Mouse (Mus musculus) CD8-positive naive resting alpha-beta T cell, adult 2 months (primary cell): ENCODE results near the gene Bcdin3d.
"Not testable (repeated sequence)": the region's sequence is repeated elsewhere in the genome, so short reads cannot be mapped to it uniquely, and the experiment has no call there.

Experiments
- DNase-seq, 2 experiments: peaks; one replicate each; pipeline ENCODE4 v3.0.0; 2022; ENCODE audit warnings: low read depth in 2 of 2, low spot score in 2 of 2

The Bcdin3d gene

DNA sequence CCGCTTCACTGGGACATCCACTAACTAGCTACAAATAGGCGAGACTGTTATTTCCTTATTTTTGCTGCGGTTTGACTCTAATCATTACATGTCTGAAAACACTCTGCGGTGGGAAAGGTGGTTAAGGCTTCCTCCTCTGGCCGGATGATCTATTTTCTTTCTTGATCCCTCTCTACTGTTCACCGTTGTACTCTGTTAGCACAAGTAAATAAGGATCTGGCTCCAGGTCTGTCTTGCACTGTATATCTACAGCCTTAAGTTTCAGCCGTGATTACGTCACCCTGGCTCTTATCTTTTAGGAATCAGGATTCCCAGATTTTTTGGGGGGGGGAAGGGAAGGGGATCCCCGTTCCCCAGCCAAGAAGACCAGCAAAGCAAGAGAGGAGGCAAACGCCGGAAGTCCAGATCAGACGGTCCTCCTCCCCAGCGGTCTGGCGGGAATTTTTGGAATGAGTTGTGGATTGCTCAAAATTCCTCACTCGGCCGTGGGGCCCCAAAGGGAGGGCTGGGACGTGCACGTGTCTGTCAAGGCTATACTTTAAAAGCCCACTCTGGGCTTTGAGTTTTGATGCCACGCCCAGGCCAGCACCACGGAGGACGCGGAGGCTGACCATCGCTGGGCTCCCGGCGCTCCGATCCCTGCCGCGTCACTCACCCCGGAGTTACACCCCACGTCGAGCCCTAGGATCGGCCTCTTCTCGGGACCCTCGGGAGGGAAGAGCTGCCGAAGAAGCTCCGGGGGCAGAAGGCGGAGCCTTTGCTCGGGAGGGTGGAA, 542 bp downstream of the Bcdin3d start:
- DNase-seq: no peak

DNA sequence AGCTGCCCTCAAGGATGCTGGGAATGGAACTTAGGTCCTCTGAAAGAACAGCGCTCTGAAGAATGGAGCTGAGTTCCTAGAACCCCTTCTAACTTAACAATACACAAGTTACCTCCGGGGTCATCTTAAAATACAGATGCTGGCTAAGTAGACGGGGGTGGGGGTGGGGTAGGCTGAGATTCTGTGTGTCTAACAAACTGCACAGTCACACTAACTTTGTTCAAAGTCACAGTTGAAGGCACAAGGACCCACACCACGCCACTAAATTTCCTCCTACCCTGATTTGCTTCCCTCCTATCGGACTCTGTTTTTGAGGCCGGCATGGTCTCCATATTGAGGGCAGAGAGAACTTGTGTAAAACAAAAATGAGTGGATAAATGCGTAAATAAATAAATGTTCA, 1.6 kb downstream of the Bcdin3d start:
- DNase-seq: no peak

DNA sequence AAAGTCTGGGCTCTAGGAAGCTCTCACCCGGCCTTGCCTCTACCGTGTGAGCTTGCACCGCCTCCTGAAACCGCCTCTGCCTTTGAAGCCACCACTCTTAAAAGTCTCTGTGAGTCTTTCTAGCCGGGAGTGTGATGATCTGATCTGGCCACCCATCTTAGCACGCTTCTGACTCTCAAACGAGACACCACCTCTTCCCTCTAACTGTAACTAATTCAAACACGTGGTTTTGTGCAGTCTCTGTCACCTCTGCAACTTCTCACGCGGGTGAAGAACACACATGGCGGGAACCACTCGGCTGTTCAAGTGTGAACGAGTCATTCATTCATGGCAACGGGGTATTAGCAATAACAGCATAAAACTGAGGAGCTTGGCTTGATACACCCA, 2.9 kb downstream of the Bcdin3d start:
- no peak for DNase-seq

DNA sequence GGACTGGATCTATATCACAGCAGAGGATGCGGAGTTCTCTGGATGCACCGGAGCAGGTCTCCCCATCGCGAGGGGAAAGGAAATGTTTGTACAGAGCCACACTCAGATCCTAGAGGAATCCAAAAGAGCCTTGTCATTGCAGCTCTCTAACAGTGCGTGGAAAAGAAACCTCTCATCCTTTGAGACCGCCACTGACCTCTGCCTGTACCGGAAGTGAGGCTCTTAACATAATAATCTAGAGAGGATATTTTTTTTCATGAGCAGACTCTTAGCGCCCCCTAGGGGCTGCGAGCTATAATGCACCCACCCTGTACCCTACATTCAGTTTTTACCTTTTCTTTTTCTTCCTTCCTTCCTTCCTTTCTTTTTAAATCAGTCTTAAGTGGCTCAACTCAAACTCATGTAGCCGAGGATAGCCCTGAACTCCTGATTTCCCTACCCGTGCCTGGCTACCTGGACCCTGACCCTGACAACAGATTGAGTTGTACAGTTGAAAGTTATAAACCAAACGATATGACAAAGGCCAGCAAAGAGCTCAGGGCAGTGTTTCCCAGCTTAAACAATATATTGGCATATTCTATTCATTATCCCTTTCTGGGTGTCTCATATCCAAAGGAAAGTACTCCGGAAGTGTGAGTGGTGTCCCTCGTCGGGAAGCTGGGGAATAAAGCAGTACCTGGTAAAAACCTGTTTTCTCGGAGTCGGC, 3.4 kb downstream of the Bcdin3d start:
- peak; percentile 28 to 55 for DNase-seq

DNA sequence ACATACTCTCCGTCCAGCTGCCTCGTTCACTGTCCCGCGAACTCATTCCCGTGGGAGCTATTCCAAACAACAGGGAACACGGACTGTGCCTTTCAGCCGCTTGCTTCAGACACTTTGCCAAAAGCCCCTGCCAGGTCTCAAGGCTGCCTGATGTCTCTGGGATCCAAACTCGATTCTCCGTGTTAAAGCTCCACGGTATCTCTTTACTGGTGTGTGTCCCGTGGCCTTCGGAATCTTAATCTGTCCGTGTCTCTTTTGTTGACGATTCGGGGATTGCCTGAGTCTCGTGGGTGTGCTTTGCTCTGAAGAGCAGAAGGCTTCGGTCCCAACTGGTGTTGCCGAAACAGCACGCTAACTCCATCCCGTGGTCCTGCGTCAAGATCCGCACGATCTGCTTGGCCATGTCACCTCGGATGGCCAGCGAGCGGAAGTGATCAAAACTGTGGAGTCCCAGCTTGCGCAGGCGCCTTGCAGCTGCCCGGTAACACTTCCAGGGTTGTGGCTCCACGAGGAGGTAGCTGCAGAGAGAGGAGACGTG, 4.2 kb downstream of the Bcdin3d start:
- no peak for DNase-seq

DNA sequence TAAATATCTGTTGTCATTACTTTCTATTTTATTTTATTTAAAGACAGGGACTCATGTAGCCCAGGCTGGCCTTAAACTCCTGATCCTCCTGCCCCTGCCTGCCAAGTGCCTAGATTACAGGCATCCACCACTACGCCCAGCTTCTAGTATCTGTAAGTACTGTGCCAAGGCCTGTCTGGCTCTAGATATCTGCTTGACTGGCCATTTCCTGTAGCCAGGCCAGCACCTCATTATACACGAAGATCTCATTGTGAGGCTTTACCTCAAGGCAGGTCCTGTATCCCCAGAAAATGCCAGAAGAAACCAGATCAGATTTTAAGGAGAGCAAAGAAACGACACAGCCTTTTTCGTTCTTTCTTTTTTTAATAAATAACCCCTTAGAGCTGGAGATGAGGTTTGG, 4.8 kb downstream of the Bcdin3d start:
- no peak for DNase-seq

DNA sequence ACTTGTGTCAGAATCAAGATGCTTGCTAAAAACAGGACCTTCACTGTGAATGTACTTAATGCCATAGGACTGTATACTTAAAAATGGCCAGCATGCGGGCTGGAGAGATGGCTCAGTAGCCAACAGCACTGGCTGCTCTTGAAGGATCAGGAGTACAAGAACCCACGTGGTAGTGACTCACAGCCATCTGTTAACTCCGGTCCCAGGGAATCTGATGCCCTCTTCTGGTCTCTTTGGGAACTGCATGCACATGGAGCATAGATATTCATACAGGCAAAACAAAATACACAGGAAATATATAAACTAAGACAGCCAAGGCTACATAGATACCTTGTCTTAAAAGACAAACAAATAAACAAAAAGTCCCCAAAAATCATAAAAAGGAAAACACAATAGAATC, 5.5 kb downstream of the Bcdin3d start:
- DNase-seq: peak; percentile 75 to 82

DNA sequence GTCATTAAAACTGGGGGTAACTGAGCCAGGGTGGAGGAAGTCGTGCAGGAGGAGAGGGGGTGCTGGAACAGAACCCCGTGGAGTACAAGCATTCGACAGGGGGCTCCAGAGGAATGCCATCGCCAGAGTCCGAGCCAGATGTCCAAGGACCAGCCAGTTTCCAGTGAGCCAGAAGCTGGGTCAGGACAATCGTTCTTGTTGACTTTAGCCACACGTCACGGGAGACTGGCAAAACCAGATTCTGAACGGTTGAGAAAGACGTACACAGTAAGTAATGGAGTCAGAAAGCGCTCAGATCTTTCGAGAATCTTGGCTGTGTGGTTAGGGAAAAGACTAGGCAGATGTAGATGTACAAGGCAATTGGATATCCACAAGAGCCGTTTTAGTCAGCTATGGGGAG, 11.3 kb downstream of the Bcdin3d start:
- DNase-seq: no peak

DNA sequence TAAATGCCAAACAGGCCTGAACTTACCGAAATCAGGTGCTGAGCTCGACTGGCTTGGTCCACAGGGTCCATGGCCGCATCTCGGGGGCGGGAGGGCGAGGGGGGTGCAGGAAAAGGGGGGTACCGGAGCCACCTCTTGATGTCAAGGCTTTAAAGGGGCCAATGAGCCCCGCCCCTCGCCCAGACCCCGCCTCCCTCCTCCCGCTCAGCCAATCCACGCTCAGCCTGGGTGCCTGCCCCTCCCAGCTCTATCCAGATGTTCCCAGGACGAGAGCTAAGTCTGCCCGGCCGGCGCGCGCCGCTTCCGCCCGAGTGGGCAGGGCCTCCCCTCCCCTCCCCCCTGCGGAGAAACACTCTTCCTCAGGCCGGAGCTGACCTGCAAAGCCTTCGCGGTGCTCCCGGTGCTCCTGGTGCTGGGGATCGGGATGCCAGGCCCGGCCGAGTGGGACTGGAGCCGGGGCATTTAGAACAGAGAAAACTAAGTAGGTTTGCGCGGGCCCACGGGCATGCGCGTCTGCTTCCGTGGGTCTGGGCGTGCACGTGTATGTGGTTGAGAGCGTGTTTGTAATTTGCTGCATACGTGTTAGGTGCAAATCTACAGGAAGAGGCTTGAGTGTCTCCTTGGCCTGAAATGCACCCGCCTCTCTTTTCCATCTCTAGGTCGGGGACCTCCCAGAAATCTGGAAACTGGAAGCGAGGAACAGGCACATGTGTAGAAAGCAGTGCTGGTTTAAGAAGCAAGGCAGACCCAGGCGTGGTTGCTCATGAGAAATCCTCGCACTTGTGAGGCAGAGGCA, 16.7 kb downstream of the Bcdin3d start, which contains the start of gene Nckap5l:
TSS of gene Nckap5l (minus strand) at position 143 of the 796 bp plus-strand sequence.
- DNase-seq: peak; percentile 86 to 93

DNA sequence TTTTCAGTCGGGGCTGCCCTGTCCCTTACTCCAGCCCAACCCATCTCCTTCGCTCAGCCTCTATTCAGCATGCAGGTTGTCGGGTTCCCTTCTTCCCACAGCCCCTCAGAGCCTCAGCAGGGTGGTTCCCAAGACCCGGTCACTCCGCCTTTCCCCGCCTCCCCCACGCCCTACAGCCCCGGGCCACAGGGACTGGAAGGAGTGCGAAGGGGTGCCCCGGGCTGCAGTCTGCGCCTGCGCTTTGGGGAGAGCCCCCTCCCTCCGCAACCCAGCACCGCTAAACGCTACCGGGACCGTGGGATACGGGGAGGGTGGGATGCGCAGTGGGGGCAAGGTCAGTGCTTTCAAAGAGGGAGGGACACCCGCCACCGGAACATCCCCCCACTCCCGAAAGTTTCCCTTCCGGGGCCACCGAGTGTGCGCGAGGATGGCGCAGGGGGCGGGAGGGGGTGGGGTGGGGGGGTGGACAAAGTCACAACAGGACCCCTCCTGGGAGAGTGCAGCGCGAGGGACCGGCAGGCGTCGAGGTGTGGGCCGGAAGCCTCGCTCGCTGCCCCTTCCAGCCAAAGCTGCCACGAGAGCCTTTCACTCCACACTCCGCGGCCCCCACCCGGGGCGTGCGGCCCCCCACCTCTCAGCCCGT, 17.4 kb downstream of the Bcdin3d start:
- DNase-seq: peak in 1 of 2 experiments; percentile 23

DNA sequence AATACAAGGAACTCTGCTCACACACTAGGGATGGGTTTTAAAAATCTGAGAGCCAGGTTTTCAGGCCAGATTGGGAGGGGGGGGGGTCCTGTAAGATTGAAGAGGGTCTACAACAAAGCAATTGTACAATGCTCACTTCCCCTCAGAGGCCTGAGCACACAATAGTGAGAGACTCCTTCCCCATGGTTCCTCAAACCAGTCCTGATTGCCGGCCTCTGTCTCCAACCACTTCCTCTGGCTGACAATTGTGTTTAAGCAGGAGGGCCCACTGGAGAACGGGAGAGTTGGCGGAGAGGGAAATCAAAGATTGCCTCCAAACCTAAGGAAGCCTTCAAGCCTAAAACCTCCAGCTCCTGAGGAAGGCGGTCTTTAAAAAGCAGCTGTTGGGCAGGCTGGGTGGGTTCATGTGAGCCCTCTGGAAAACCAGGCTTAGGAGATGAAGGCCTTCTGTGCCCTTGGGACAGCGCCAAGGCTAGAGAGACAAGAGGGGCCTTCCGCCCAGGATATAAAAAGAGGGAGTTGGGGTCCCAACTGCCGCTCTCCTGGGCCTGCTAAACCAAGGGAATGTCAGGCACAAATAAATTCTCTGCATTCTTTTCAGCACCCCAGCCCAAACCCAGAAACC, 18.1 kb downstream of the Bcdin3d start:
- no peak for DNase-seq

DNA sequence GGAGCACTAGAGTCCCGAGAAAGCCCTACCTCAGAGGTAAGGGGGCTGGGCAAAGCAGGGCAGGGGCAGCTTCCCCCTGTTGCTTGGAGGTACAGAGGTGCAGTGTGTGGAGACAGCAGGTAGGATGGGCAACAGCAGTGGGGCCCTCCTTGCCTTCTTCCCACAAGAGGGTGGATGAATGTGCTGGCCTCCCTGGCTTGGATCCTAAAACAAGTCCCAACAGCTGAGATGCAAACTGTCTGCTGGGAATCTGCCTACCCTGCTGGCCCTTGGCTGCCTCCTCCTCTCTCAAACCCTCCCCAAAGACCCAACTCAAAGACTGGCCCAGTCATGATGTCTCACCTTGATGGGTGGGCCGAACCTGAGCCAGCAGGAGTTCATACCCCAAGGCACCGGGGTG, 19.1 kb downstream of the Bcdin3d start:
- no peak for DNase-seq

DNA sequence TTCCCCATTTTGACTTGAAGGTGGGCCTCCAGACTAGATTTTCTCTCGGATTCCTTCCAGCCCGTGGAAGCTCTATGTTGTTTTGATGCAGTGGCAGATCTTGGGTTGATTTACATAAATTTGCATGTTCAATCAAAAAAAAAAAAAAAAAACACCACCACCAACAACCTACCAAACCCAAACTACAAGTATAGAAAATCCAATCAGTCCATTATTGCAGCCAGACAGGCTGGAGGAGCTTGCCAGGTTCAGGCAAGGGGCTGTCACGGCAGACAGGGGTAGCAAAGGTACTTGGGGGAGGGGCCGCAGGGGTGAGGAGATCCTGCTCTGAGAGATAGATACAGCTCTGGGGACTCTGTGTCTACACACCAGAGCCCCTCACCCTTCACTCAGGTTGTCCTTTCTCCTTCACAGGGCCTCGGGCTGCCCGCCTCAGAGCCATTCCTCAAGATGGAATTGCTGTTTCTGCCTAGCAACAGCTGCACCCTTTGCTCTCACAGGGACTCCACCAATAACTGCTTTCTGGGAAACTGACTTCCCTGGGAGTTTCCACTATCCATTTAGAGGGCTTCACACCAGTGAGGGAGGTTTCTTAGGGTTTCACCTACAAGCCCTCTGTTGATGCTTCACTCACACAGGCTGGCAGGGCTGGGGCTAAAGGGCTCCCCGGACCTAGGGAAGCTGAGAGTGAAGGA, 19.8 kb downstream of the Bcdin3d start:
- no peak for DNase-seq

DNA sequence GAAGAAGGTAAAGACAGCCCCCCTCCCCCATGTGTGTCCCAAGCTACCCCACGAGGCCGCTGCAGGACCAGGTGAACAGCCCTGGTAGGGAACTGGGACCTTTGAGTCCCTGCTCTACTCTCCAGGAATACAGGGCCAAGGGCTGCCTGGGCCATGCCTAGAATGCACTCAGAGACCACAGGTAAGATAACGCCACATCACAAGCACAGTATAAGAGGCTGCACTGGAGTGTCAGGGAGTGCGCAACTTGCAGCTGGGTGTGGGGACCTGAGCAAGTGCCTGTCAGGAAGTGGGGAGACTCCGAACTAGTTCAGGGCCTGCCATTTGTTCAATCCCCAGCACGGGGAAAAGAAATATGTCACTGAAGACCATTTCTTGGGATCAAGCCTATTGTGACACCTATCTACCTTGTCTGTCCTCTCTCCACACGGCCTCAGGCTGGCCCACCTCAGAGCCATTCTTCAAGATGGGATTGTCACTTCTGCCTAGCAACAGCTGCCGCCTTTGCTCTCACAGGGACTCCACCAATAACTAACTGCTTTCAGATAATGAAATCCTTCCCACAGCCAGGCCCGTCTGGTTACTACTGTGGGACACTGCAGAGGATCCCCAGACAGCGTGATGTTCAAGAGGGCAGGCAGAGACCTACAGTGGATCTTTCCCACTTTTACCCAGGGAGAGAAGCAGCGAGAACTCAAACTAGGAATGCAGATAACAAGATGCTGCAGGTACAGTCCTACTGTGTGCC, 21.2 kb downstream of the Bcdin3d start:
- DNase-seq: no peak

DNA sequence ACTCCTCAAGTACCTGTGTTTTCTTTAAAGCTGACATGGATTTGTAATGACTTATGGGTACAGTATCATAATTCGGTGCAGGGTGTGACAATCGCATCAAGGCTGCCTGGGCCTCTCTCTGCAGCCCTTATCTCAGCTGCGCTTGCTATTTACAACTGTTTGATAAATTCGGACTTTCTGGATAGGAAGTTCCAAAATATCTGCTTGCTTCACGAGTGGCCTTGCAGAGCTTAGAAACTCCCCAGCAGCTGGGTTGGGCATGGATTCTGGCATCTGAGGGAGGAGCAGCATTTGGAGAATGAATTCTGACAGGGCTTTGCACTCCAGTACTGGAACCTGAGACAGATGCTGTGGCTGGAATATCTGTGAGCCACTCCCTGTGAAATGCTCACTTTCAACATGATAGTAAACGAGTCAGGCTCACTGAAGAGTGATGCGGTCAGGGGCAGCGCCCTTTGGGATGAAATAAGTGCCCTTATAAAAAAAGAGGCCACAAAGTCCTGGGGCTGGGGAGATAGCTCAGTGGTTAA, 24.7 kb downstream of the Bcdin3d start:
- DNase-seq: no peak

DNA sequence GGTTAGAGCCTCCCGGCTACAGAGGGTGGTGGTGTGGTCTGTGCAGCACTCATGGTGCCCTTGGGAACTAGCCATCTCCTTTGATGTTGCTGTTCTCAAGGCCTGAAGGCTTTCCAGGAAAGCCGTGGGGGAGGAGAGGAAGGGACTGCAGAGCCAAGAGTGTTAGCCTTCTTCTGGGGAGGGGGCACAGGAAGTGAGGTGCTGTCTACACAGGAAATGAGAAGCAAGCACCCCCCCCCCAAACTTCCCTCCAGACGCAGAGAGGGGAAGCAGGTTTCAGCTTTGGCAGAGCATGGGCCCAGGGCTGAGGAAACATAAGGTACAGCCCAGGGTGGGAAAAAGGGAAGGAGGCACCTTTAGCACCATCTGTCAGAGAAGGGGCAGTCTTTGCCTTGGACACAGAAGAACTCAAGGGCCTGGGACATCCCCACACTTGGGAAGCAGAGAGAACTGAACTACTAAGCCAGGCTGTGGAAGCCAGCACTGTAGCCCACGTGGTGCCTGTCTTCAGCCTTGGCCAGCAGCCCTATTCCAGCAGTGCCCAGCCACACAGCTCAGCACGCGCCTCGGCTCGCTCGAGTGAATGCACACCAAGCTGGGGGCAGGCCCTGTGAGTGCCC, 25.3 kb downstream of the Bcdin3d start:
- DNase-seq: no peak

DNA sequence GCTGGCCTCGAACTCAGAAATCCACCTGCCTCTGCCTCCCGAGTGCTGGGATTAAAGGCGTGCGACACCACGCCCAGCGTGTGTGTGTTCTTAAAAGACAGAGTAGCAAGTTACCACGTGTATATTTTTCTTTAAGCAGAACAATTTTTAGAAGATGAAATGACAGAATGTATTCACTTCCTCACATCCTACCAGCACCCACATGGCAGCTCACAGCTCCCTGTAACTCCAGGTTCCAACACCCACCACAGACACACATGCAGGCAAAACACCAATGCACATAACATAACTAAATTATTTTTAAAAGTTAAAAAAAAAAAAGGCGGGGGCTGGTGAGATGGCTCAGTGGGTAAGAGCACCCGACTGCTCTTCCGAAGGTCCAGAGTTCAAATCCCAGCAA, 28.4 kb downstream of the Bcdin3d start:
- not testable (repeated sequence) for DNase-seq

DNA sequence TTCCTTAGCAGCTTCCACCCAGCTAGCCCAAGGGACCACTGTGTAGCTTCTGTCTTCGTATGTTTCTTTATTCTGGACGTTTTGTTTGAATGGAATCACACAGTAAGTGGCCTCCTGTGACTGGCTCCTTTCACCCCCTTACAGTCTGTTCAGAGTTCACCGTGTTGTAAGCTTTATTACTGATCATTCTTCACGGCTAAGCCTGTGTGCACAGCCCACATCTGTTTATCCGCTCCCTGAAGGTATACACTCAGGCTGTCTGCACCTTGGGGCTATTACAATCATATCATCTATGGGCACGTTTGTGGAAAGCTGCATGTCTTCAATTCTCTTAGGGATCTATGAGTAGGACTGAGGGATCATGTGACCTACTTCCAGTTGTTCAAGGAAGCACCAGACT, 29.0 kb downstream of the Bcdin3d start:
- no peak for DNase-seq

DNA sequence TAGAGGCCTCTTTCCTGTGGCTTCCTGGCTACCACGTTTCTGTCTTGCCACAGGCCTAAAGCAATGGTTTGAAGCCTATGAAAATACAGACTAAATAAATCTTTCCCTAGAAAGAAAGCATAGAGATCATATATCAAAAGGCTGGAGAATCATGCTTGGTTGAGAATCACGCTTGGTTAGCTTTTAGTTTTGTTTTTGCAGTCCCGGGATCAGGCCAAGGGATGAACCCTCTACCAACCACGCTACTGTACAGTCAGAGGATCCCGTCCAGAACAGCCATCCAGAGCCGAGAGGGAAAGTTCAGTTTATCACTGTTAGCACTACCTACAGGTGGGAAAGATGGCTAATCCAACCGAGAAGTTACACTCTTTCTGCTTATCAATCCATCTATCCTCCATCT, 32.2 kb downstream of the Bcdin3d start:
- DNase-seq: no peak
